In genomic region chr12:76472046-76472445, GRCm38 (mm10) we compare ENCODE assay signal across 8 mouse cellular contexts. TPM values are rescaled to one million over a fixed set of nuclear protein-coding genes. Genes with fewer than 3 reads are reported as not detected.
DNase-seq lines count a peak whose midpoint lies in the region; ATAC-seq and TF ChIP-seq lines count a peak whose summit lies in the region.

No protein-coding gene starts in this region.

- H3K36me3 ChIP-seq in liver, adult 2 months (ENCODE audit: control insufficient read depth, insufficient read depth, low read length) = no peaks in the 10 kb centered on the region
- H3K36me3 ChIP-seq in neural tube, embryonic 14.5 days (ENCODE audit: control insufficient read depth, insufficient read depth, low read length) = no peaks in the 10 kb centered on the region

- H3K9ac ChIP-seq in liver, adult 2 months (ENCODE audit: low read depth, low read length) = no peak overlapping the region
- no peak overlapping the region for H3K9ac ChIP-seq in neural tube, embryonic 14.5 days (replicated peaks; ENCODE audit: low read depth, low read length)

- no peak for TF ChIP-seq POLR2A in liver, adult 2 months (IDR thresholded peaks at IDR 0.05; ENCODE audit: extremely low read depth, insufficient read depth, low read length)

- peak; percentile 52 for DNase-seq in CD4-positive helper T cell, adult 2 months (ENCODE audit: low read depth, low spot score)
- DNase-seq in MN1 (ENCODE audit: low spot score) = peak; percentile 74
- peak; percentile 53 for DNase-seq in cerebellum, adult 8-10 months
- DNase-seq in kidney, adult 8-10 months = peak; percentile 25 to 63
- peak; percentile 47 for DNase-seq in liver, adult 2 months (ENCODE audit: extremely low read depth, low read depth, low spot score)
- DNase-seq in yolk sac, embryonic 10.5 days (ENCODE audit: low spot score) = peak; percentile 38

- WGBS in liver, adult 2 months = 11% methylated on average over 4 of the region's 4 CpGs
- WGBS in neural tube, embryonic 14.5 days = 12% methylated on average over 4 of the region's 4 CpGs

- TF ChIP-seq CTCF in liver, adult 2 months (IDR thresholded peaks at IDR 0.05; ENCODE audit: low read depth, low read length) = peak; percentile 69

- no peaks in the 10 kb centered on the region for H3K9me3 ChIP-seq in neural tube, embryonic 14.5 days (ENCODE audit: control insufficient read depth, low read length)

- no peaks in the 10 kb centered on the region for H3K79me2 ChIP-seq in liver, adult 2 months (ENCODE audit: control insufficient read depth, insufficient read depth, low read length)

- H3K4me2 ChIP-seq in neural tube, embryonic 14.5 days (ENCODE audit: low read depth, low read length) = no peak overlapping the region

- H3K4me3 ChIP-seq in liver, adult 2 months (ENCODE audit: insufficient read depth, low read depth, low read length) = no peak overlapping the region
- no peak overlapping the region for H3K4me3 ChIP-seq in neural tube, embryonic 14.5 days (ENCODE audit: low read depth, low read length)

- H3K27me3 ChIP-seq in liver, adult 2 months (ENCODE audit: control insufficient read depth, insufficient read depth, low read length) = no peaks in the 10 kb centered on the region
- no peaks in the 10 kb centered on the region for H3K27me3 ChIP-seq in neural tube, embryonic 14.5 days (ENCODE audit: control insufficient read depth, insufficient read depth, low read length)

- ATAC-seq in frontal cortex, adult (ENCODE audit: low TSS enrichment) = peak; percentile 86
- peak; percentile 51 for ATAC-seq in neural tube, embryonic 14.5 days (ENCODE audit: low read depth)

- H3K4me1 ChIP-seq in liver, adult 2 months (ENCODE audit: control insufficient read depth, insufficient read depth, low read length) = no peaks in the 10 kb centered on the region
- no peaks in the 10 kb centered on the region for H3K4me1 ChIP-seq in neural tube, embryonic 14.5 days (ENCODE audit: control insufficient read depth, insufficient read depth, low read length)

- no peak overlapping the region for H3K27ac ChIP-seq in liver, adult 2 months (replicated peaks; ENCODE audit: insufficient read depth, low read depth, low read length)
- no peak overlapping the region for H3K27ac ChIP-seq in neural tube, embryonic 14.5 days (ENCODE audit: low read depth, low read length)

RNA-seq across cellular contexts. Expression of gene Ppp1r36, which starts 54.7 kb away (rescaled TPM):
- total RNA-seq in liver, adult 2 months (2014; rRNA removed) = under 0.01 TPM in 1 of 2 replicates, not detected in the other
- polyA plus RNA-seq in liver, adult 2 months (2012; rRNA removed) = not detected in 2 replicates
- polyA plus RNA-seq in neural tube, embryonic 14.5 days (2014; fragmentation: Nextera tagmentation; extraction: Ambion mirVana) = 0.81 and 1.5 TPM in 2 replicates

RNA-seq across cellular contexts. Expression of gene Plekhg3, which starts 58.6 kb away (rescaled TPM):
- 16.5 and 27.0 TPM in 2 replicates for total RNA-seq in liver, adult 2 months (2014; rRNA removed)
- 12.5 and 17.1 TPM in 2 replicates for polyA plus RNA-seq in liver, adult 2 months (2012; rRNA removed)
- polyA plus RNA-seq in neural tube, embryonic 14.5 days (2014; fragmentation: Nextera tagmentation; extraction: Ambion mirVana) = 0.47 and 0.90 TPM in 2 replicates
